Mouse (Mus musculus) telencephalon, adult 2 months (tissue): ENCODE measurements around the gene Pigq.
A peak's percentile ranks its signal among the peaks of the same experiment; 100 is the strongest.

Source experiments
- DNase-seq: peaks from one replicate; pipeline ENCODE4 v3.0.0-alpha.2; 2011; ENCODE audit warnings: low read depth, low spot score

Gene Pigq

DNA sequence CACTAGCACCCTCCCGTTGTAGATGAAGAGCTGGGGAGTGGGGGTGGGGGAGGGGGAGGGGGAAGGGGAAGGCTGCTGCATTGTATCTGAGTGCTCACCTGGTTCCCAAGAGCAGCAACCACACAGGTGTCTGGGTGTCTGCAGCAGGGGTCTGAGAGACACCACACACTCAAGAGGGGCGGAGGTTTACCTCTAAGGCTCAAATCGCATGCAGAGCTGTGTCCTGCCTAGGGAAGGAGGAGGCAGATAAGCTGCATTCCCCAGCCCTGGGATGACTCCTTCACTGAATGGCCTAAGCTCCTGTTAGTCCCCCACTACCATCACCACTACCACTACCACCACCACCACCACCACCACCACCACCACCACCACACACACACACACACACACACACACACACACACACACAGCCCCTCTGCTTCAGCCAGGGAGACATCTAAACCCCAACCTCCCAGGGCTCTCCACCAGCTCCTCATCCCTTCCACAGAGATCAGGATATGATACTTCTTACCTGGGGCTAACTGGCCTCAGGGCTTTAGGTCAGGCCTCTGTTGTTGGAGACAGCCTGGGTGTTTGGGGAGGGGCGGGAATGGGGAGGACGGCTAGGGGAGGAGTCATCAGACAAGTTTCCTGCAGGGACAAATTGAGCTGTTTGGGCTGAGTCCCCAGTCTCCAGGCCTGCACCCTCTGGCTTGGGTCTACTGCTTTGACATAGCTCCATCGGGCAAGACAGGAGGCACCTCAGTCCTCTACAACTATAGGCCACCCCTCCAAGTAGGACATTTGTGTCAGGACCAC lies at the start of gene Pigq, which contains the start of gene Nhlrc4:
Gene Pigq (minus strand): TSS at position 571 of the 798 bp plus-strand sequence.
Gene Nhlrc4 (minus strand): TSS at position 596 of the 798 bp plus-strand sequence.
- DNase-seq, result no peak

GRCm38 (mm10) chr17:25993489-25993888 lies 48.8 kb upstream of the Pigq start:
- DNase-seq, result no peak

- DNase-seq, result no peak
Observed at GRCm38 (mm10) chr17:25992274-25992673, 47.5 kb upstream of the Pigq start.

- DNase-seq, result no peak
Observed at GRCm38 (mm10) chr17:25990331-25990730, 45.6 kb upstream of the Pigq start.

DNA sequence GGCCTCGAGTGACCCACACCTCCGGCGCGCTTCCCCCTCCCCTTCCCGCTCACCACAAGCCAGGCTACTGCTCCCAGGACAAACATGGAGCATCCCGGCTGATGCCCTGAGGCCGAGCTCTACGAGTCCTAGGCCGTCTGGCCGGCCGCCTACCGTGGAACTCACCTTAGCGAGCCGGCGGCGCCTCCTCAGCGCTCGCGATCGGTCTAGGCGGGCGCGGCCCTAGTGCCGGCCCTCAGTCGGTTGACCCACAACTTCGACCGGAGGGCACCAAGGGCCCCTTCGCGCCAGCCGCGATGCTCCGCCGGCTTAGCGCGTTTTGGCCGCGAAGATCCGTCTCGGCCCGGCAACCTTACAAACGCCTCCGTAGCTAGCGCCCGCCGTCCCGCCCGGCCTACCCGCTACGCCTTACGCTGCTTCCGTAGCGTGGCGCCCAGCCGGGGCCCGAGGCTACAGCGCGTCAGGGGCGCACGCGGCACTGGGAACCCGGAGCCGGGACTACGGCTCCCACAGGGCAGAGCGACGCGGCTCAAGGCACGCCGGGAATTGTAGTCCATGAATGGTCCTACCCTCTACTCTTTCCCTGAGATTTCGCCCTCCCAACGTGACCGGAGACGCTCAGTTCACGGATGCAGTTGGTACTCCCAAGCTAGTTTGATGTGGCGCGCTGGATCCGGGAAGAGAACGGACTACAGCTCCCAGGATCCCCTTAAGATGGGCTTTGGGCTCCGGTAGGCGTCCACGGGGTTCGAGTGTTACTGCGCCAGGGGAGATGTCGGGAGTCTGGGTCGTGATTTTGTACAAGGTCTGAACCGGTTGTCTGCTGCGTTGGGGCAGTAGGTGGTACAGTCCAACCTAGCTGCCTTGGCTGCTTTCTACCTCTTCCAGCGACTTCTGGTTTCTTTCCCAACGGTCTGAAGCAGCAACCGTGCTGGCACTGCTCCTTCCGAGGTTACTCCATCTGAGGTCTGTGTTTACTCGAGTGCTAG lies 40.9 kb upstream of the Pigq start, which contains the start of gene Capn15:
Gene Capn15 (minus strand): TSS at position 491 of the 989 bp plus-strand sequence.
- DNase-seq, result peak; percentile 98

DNA sequence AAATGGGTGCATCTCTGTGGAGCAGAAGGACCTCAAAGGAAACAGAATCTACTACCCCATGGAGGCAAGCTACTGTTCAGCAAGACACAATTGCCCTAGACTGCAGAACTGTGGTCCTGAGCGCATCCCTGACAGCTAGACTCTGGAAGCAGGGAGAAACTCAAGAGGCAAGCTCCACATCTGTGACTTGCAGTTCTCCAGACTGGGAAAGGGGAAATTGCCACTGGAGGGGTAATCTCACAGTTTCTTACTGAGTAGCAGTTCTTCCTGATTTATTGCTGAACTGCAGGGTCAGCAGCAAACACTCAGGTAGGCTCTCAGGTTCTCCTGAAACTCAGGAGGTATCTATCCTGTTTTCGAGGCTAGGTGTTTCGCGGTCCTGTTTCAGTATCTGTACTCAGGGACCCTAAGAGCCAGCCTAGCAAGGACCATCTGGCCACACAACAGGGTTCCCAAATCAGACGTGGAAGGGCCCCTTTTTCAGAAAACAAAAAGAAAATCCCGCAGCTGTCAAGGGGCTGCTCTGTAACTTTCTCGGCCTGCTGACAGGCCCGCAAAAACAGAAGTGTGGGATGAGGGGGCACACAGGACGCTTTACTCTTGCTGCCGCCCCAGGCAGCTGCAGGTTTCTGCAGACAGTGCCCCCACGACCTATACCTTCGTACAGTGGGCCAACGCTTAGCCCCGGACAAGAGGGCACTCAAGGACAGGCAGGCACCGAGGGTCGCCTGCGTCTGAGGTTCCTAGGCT lies 40.0 kb upstream of the Pigq start:
- DNase-seq, result no peak

DNA sequence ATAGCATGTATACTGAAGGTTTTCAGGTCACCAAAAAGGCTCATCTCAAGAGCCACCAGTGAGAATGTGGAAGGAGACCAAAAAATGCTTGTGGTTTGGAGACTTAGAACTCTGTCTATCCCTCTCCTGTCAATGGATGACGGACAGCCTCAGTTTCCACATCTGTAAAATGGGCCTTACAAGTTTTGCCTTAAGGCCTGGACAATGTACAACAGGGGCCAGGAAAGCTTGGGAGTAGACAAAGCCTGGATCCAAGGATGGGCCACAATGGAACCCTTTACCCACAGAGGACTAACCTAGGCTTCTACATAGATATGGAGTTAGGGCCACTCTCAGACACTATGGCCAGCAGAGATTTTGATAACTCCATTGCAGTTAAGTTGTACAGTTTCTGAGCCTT lies 39.3 kb upstream of the Pigq start:
- no peak for DNase-seq

DNA sequence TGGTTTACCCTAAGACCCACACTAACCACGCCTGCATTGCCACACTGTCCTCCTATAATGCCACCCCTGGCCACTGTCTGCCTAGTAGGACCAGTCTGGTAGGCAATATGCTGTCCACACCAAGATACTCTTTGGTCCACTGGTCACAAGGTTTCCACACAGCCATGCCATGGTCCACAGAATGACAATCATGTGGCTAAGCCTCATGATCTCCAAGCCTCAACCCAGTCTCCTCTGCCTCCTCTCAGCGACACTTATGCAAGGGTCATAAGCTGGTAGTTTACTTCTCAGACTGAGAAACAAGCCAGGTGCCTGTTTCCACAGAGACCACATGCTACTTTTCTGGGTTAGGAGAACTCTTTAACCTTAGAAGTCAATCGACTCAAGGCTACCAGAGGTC lies 38.2 kb upstream of the Pigq start:
- DNase-seq, result no peak

DNA sequence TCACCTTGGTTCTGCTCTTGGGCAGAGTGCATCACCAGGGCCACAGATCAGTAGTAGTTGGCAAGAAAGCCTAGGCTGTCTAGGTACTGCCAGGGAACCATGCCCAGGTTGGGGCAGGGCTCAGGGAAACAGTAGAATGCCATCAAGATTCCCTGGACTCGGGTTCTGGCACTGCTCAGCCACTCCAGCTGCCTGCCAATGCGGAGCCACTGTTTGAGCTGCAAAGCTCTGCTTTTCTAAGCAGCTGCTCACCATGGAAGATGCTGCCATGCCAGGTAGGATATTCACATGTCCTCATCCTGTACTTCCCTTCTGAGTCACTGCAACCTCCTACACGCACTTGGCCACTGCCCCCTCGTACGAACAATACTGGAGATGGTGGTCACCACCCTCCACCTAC lies 36.1 kb upstream of the Pigq start:
- DNase-seq, result peak; percentile 49

GRCm38 (mm10) chr17:25979829-25980738 lies 35.3 kb upstream of the Pigq start:
- DNase-seq, result no peak

- DNase-seq, result no peak
Observed at GRCm38 (mm10) chr17:25970954-25971707, 26.4 kb upstream of the Pigq start.

- DNase-seq, result no peak
Observed at GRCm38 (mm10) chr17:25970448-25970847, 25.7 kb upstream of the Pigq start.

- no peak for DNase-seq
Observed at GRCm38 (mm10) chr17:25968176-25968575, 23.4 kb upstream of the Pigq start.

GRCm38 (mm10) chr17:25967652-25968051 lies 22.9 kb upstream of the Pigq start:
- DNase-seq, result no peak

- no peak for DNase-seq
Observed at GRCm38 (mm10) chr17:25964271-25964670, 19.5 kb upstream of the Pigq start.

- DNase-seq, result no peak
Observed at GRCm38 (mm10) chr17:25962413-25962905, 17.7 kb upstream of the Pigq start.

DNA sequence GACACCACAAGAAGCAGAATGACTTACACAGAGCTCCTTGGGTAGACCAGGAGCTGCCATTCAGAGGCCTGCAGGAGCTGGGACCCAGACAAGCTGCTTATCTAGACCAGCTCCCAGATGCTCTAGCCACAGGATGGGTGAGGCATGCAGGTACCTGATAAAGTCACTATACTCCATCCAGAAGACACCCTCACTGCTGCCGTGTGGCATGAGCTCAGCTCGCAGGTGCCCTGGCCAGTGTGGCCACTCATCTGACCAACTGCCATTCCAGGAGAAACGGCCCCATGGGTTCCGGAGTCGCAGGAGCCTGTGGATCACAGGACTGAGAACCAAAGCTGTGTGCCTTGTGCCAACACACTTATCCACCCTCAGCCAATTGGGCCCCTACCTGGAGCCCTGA lies 16.8 kb upstream of the Pigq start:
- no peak for DNase-seq

DNA sequence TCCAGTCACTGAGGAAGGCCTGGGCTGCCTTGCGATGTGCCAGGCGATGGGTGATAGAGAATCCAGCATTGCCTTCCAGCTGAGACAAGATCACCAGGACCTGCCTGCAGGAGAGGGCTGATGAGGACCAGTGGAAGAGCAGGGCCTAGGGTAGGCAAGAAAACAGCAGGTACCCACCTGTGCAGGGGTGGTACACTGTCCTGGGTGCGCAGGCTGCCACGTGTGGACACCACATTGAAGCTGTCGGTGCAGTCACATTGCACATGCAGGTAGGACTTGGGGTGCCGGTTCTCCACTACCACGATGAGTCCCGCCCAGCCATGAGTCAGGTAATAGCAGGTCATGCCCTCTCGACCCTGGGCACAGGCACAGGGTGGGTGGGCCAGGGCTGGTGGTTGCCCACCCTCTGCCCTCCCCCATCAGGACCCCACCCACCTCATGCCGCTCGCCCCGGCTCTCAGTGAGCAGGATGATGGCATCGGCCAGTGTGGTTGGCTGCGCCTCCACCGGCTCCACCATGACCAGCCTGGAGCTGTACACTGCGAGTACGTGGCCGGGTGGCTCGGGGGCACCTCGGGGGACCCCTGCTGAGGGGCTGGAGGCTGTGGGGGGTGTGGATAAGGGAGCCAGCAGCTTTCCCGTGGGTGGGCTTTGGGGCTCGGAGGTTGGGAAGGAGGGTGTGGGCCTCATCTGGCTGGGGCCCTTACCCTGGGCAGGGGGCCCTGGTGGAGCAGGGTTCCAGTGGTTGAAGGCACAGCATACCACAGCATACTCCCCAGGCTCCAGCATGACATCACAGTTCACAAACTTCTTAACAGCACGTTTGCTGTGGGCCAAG lies 15.1 kb upstream of the Pigq start:
- DNase-seq, result no peak
